Mouse (Mus musculus): ENCODE measurements at regions not wholly inside any gene's neighbourhood (a gene's known extent, or its start where the extent isn't known, plus 50 kb on each side); places are given as distances from the start of the nearest gene placed in this dataset.

DNA sequence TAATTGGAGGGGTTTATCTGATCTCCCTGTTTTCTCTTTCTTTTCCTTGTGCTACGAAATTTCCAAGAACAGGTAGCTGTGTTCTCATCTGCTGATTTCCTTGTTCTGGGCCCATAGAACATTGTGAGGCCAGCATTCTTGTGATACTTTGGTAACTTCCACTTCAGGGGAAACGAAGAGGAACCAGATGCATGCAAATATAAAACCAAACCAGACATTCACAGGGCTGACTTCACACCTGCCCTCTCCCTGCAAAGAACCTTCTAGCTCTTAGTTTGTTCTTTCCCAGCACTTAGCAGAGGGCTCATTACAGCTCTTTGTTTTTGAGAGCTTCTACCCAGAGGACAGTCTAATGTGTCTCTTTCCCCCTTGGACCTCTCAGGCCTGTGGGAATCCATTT lies 94.3 kb downstream of the Klf5 start:
- TF ChIP-seq POLR2A (IDR thresholded peaks at IDR 0.05; ENCODE audit: borderline replicate concordance, extremely low read depth, low read depth, low read length) (no peak), CTCF (IDR thresholded peaks at IDR 0.05; ENCODE audit: insufficient read depth, low read length) (no peak)

All from lung, adult 2 months (tissue).